Mouse (Mus musculus): ENCODE measurements around the gene Ptprj. TPM values are rescaled to one million over a fixed set of nuclear protein-coding genes. Genes with fewer than 3 reads are reported as not detected.
A peak's percentile ranks its signal among the peaks of the same experiment; 100 is the strongest.

Ptprj gene
- total and polyA plus RNA-seq, 2 experiments from 2014 or later, result 4.7 to 37.8 TPM

- 42% methylated on average over 13 of the region's 13 CpGs for WGBS
- H3K9me3 ChIP-seq (ENCODE audit: low read length), result no peaks in the 10 kb centered on the region
- H3K4me1 ChIP-seq (ENCODE audit: insufficient read depth, low read length), result peaks cover 22% of the 10 kb centered on the region
- H3K4me2 ChIP-seq (ENCODE audit: low read depth, low read length), result 0 out of 2 replicates have a peak overlapping the region, but pooled peaks have one; percentile 19
- H3K27me3 ChIP-seq (ENCODE audit: insufficient read depth, low read length), result no peaks in the 10 kb centered on the region
- no peaks in the 10 kb centered on the region for H3K36me3 ChIP-seq (ENCODE audit: insufficient read depth, low read length)
- H3K27ac ChIP-seq, result peak overlapping the region; percentile 60; the same call in 1 of the 2 replicates
- no peak for TF ChIP-seq CTCF (IDR thresholded peaks at IDR 0.05; ENCODE audit: low read depth)
- H3K9ac ChIP-seq (replicated peaks; ENCODE audit: low read length), result no peak overlapping the region
- peak; percentile 54 for DNase-seq (ENCODE audit: low spot score)
- H3K4me3 ChIP-seq (ENCODE audit: low read length), result no peak overlapping the region
- peak; percentile 68 for ATAC-seq
Observed at GRCm38 (mm10) chr2:90490279-90491046, 90.0 kb downstream of the Ptprj start.

- H3K4me1 ChIP-seq (ENCODE audit: insufficient read depth, low read length), result peaks cover 22% of the 10 kb centered on the region
- no peaks in the 10 kb centered on the region for H3K36me3 ChIP-seq (ENCODE audit: insufficient read depth, low read length)
- H3K9me3 ChIP-seq (ENCODE audit: low read length), result no peaks in the 10 kb centered on the region
- no peak overlapping the region for H3K4me3 ChIP-seq (ENCODE audit: low read length)
- no peak overlapping the region for H3K9ac ChIP-seq (replicated peaks; ENCODE audit: low read length)
- WGBS, result 48% methylated on average over 4 of the region's 4 CpGs
- H3K4me2 ChIP-seq (ENCODE audit: low read depth, low read length), result no peak overlapping the region
- no peak for TF ChIP-seq CTCF (IDR thresholded peaks at IDR 0.05; ENCODE audit: low read depth)
- DNase-seq (ENCODE audit: low spot score) (peak; percentile 37), ATAC-seq (peak; percentile 44)
- peak overlapping the region; percentile 60 for H3K27ac ChIP-seq
- no peaks in the 10 kb centered on the region for H3K27me3 ChIP-seq (ENCODE audit: insufficient read depth, low read length)
Observed at GRCm38 (mm10) chr2:90489839-90490238, 90.6 kb downstream of the Ptprj start.

DNA sequence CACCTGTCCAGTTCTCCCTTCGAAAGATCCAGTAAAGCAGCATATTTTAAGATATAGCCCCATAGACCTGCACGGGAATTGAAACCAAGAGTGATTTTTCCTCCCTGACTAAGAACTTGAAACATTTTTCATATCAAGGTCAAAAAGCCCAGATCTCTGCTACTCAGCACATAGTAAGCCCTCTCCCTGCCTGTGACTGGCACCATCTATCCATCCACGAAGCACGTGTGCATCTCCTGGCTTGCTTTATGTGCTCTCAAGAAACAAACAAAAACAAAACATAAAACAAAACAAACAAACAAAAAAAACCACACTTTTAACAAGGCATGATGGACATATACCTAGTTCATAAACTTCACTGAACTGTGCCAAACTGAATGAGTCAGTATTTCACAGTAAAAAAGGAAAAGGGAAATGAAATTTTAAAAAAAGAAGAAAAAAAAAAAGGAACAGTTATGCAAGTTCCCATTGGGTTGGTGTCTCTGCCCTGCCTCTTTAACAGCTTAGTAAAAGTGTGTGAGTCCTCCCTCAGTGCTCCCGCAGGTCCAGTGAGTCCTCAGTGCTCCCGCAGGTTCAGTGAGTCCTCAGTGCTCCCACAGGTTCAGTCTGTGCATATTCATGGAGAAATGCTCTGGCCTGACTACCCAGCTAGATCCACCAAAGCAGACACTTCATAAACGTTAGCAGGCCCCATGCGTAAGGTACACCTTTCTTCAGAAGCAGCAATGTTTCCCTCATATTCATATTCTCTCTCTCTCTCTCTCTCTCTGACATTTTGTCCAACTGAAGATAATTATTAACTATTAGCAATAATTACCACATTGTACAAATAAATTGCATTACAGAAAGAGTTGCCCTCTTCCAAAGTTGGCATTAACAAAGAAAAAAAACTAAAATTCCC lies 91.5 kb downstream of the Ptprj start:
- Histone ChIP-seq H3K36me3 (ENCODE audit: insufficient read depth, low read length) (no peaks in the 10 kb centered on the region), H3K27ac (no peak overlapping the region), H3K27me3 (ENCODE audit: insufficient read depth, low read length) (no peaks in the 10 kb centered on the region), H3K9me3 (ENCODE audit: low read length) (no peaks in the 10 kb centered on the region), H3K4me3 (ENCODE audit: low read length) (no peak overlapping the region), H3K4me1 (ENCODE audit: insufficient read depth, low read length) (peaks cover 22% of the 10 kb centered on the region), H3K9ac (replicated peaks; ENCODE audit: low read length) (no peak overlapping the region), H3K4me2 (ENCODE audit: low read depth, low read length) (no peak overlapping the region)
- TF ChIP-seq CTCF (IDR thresholded peaks at IDR 0.05; ENCODE audit: low read depth), result no peak
- DNase-seq (ENCODE audit: low spot score) (no peak), ATAC-seq (no peak)
- 82% methylated on average over 8 of the region's 8 CpGs for WGBS

DNA sequence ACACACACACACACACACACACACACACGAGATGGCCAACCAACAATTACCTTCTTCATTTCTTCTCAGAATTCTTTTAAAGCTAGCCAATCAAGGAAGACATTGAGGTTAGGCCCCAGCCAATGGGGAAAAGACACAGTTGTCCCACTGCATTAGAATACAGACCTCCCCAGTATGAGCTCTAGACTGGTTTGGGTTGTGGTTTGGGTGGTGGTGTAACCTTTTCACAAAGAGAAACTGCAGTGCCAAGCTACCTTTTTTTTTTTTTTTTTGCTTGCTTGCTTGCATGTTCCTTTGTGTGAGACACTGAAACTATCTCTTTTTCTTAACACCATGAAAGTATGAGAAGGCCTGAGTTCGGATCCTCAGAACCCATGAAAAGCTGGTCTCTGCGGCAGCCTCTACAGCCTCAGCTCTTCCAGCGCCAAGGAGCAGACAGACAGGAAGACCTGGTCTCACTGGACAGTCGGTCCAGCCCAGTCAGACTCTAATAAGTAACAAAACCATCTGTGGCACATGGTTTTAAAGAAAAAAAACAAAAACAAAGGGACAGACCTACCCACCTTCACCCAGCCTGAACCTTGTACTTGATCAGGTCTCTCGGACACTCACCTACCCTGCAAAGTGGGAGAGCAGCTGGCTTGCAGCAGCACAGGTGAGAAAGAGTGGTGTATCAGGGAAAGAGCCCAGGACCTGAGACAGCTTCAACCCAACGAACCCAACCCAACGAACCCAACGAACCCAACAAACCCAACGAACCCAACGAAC lies 92.8 kb downstream of the Ptprj start:
- WGBS, result 94% methylated on average over 11 of the region's 11 CpGs
- Histone ChIP-seq H3K9me3 (ENCODE audit: low read length) (no peaks in the 10 kb centered on the region), H3K36me3 (ENCODE audit: insufficient read depth, low read length) (no peaks in the 10 kb centered on the region), H3K27me3 (ENCODE audit: insufficient read depth, low read length) (no peaks in the 10 kb centered on the region), H3K27ac (no peak overlapping the region), H3K4me2 (ENCODE audit: low read depth, low read length) (no peak overlapping the region), H3K4me3 (ENCODE audit: low read length) (no peak overlapping the region), H3K9ac (replicated peaks; ENCODE audit: low read length) (no peak overlapping the region), H3K4me1 (ENCODE audit: insufficient read depth, low read length) (peaks cover 22% of the 10 kb centered on the region)
- TF ChIP-seq CTCF (IDR thresholded peaks at IDR 0.05; ENCODE audit: low read depth), result no peak
- no peak for DNase-seq (ENCODE audit: low spot score)
- no peak for ATAC-seq

DNA sequence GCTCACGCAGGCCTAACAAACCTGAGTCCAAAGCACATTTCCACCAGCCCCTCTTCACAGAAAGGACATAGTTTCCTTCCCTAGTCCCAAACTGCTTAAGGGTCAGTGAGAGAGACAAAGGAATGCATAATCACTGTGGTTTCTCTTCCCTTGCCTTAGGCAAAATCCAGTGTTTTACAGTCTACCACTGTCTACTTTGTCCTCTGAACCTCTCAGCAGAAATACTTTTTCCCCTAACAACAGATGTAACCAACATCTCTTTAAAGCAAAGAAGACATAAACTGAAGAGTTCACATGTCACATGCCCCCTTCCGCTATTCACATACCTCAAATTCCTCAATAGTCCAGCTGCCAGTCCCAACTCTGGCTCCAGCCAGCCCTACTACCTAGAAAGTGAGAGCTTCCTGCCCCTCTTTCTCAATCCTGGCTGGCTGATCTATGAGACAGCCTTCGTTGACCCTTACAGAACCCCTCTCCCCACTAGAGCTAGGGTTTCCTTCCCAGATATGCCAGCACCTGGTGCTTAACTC lies 94.2 kb downstream of the Ptprj start:
- ATAC-seq (no peak), DNase-seq (ENCODE audit: low spot score) (no peak)
- 81% methylated on average over 3 of the region's 3 CpGs for WGBS
- Histone ChIP-seq H3K9me3 (ENCODE audit: low read length) (no peaks in the 10 kb centered on the region), H3K36me3 (ENCODE audit: insufficient read depth, low read length) (no peaks in the 10 kb centered on the region), H3K27ac (no peak overlapping the region), H3K4me1 (ENCODE audit: insufficient read depth, low read length) (peaks cover 22% of the 10 kb centered on the region), H3K27me3 (ENCODE audit: insufficient read depth, low read length) (no peaks in the 10 kb centered on the region), H3K9ac (replicated peaks; ENCODE audit: low read length) (no peak overlapping the region), H3K4me3 (ENCODE audit: low read length) (no peak overlapping the region), H3K4me2 (ENCODE audit: low read depth, low read length) (no peak overlapping the region)
- no peak for TF ChIP-seq CTCF (IDR thresholded peaks at IDR 0.05; ENCODE audit: low read depth)

GRCm38 (mm10) chr2:90481505-90481904 lies 98.9 kb downstream of the Ptprj start:
- Histone ChIP-seq H3K27me3 (ENCODE audit: insufficient read depth, low read length) (no peaks in the 10 kb centered on the region), H3K9ac (replicated peaks; ENCODE audit: low read length) (no peak overlapping the region), H3K4me1 (ENCODE audit: insufficient read depth, low read length) (no peaks in the 10 kb centered on the region), H3K4me2 (ENCODE audit: low read depth, low read length) (no peak overlapping the region), H3K36me3 (ENCODE audit: insufficient read depth, low read length) (no peaks in the 10 kb centered on the region), H3K9me3 (ENCODE audit: low read length) (no peaks in the 10 kb centered on the region), H3K4me3 (ENCODE audit: low read length) (no peak overlapping the region), H3K27ac (no peak overlapping the region)
- DNase-seq (ENCODE audit: low spot score) (no peak), ATAC-seq (no peak)
- no peak for TF ChIP-seq CTCF (IDR thresholded peaks at IDR 0.05; ENCODE audit: low read depth)
- 86% methylated on average over 6 of the region's 6 CpGs for WGBS
